Mouse (Mus musculus): ENCODE measurements around the gene Herpud1. TPM values are rescaled to one million over a fixed set of nuclear protein-coding genes. Genes with fewer than 3 reads are reported as not detected.
A peak's percentile ranks its signal among the peaks of the same experiment; 100 is the strongest.
"Not testable (repeated sequence)": the region's sequence is repeated elsewhere in the genome, so short reads cannot be mapped to it uniquely, and the experiment has no call there.

Herpud1 gene
- total RNA-seq, 2 experiments from 2014 or later = 78.2 to 99.5 TPM

- ATAC-seq (replicated peaks; ENCODE audit: poor library complexity) = no peak
Observed at GRCm38 (mm10) chr8:94399361-94399953, 13.2 kb downstream of the Herpud1 start.

GRCm38 (mm10) chr8:94399957-94400356 is 13.7 kb downstream of the Herpud1 start:
- not testable (repeated sequence) for ATAC-seq (replicated peaks; ENCODE audit: poor library complexity)

GRCm38 (mm10) chr8:94408443-94409080 is 22.3 kb downstream of the Herpud1 start:
- ATAC-seq (replicated peaks; ENCODE audit: poor library complexity) = peak; percentile 81

GRCm38 (mm10) chr8:94409523-94409922 is 23.3 kb downstream of the Herpud1 start:
- ATAC-seq (replicated peaks; ENCODE audit: poor library complexity) = peak; percentile 35; the same call in 1 of the 2 replicates

GRCm38 (mm10) chr8:94412518-94412917 is 26.3 kb downstream of the Herpud1 start:
- no peak for ATAC-seq (replicated peaks; ENCODE audit: poor library complexity)

GRCm38 (mm10) chr8:94413509-94413908 is 27.3 kb downstream of the Herpud1 start:
- no peak for ATAC-seq (replicated peaks; ENCODE audit: poor library complexity)

- ATAC-seq (replicated peaks; ENCODE audit: poor library complexity) = peak; percentile 32; the same call in 1 of the 2 replicates
Observed at GRCm38 (mm10) chr8:94415218-94415617, 29.0 kb downstream of the Herpud1 start.

- ATAC-seq (replicated peaks; ENCODE audit: poor library complexity) = peak; percentile 90
Observed at GRCm38 (mm10) chr8:94418017-94418416, 31.8 kb downstream of the Herpud1 start.

- no peak for ATAC-seq (replicated peaks; ENCODE audit: poor library complexity)
Observed at GRCm38 (mm10) chr8:94422270-94422669, 36.0 kb downstream of the Herpud1 start.

GRCm38 (mm10) chr8:94427953-94428352 is 41.7 kb downstream of the Herpud1 start:
- peak; percentile 80 for ATAC-seq (replicated peaks; ENCODE audit: poor library complexity)

- ATAC-seq (replicated peaks; ENCODE audit: poor library complexity) = 0 out of 2 replicates have a peak, but pooled peaks have one; percentile 35
Observed at GRCm38 (mm10) chr8:94428420-94428819, 42.2 kb downstream of the Herpud1 start.

GRCm38 (mm10) chr8:94429376-94429775 is 43.1 kb downstream of the Herpud1 start:
- no peak for ATAC-seq (replicated peaks; ENCODE audit: poor library complexity)

GRCm38 (mm10) chr8:94432212-94432611 is 46.0 kb downstream of the Herpud1 start:
- no peak for ATAC-seq (replicated peaks; ENCODE audit: poor library complexity)

- peak; percentile 90 for ATAC-seq (replicated peaks; ENCODE audit: poor library complexity)
Observed at GRCm38 (mm10) chr8:94433981-94434466, 47.8 kb downstream of the Herpud1 start, which contains the start of gene Nlrc5. Gene Nlrc5 (plus strand): TSS chr8:94434356.

GRCm38 (mm10) chr8:94434958-94435357 is 48.7 kb downstream of the Herpud1 start:
- no peak for ATAC-seq (replicated peaks; ENCODE audit: poor library complexity)

- ATAC-seq (replicated peaks; ENCODE audit: poor library complexity) = no peak
Observed at GRCm38 (mm10) chr8:94435397-94436111, 49.3 kb downstream of the Herpud1 start.

GRCm38 (mm10) chr8:94436112-94436572 is 49.9 kb downstream of the Herpud1 start:
- no peak for ATAC-seq (replicated peaks; ENCODE audit: poor library complexity)

- no peak for ATAC-seq (replicated peaks; ENCODE audit: poor library complexity)
Observed at GRCm38 (mm10) chr8:94436900-94437299, 50.7 kb downstream of the Herpud1 start.

- ATAC-seq (replicated peaks; ENCODE audit: poor library complexity) = no peak
Observed at GRCm38 (mm10) chr8:94438659-94439058, 52.4 kb downstream of the Herpud1 start.

GRCm38 (mm10) chr8:94439691-94440090 is 53.5 kb downstream of the Herpud1 start:
- ATAC-seq (replicated peaks; ENCODE audit: poor library complexity) = no peak

- ATAC-seq (replicated peaks; ENCODE audit: poor library complexity) = no peak
Observed at GRCm38 (mm10) chr8:94440389-94440788, 54.2 kb downstream of the Herpud1 start.

All from megakaryocyte progenitor cell, adult 5-6 weeks (primary cell).